Mouse (Mus musculus) embryonic fibroblast, embryonic 13.5 days (primary cell): Measurements from ENCODE around the gene Slc35b1.

Source experiments
- CTCF ChIP-seq: IDR thresholded peaks from 2 replicates; pipeline ENCODE4 v1.5.1; 2011; ENCODE audit warnings: mild to moderate bottlenecking, control low read depth, low read length, moderate library complexity, borderline replicate concordance; ENCODE audit not compliant: insufficient read depth
- POLR2A ChIP-seq: IDR thresholded peaks from 2 replicates; pipeline ENCODE4 v1.6.1; 2011; ENCODE audit warnings: low read depth, mild to moderate bottlenecking, control low read depth, low read length, moderate library complexity

DNA sequence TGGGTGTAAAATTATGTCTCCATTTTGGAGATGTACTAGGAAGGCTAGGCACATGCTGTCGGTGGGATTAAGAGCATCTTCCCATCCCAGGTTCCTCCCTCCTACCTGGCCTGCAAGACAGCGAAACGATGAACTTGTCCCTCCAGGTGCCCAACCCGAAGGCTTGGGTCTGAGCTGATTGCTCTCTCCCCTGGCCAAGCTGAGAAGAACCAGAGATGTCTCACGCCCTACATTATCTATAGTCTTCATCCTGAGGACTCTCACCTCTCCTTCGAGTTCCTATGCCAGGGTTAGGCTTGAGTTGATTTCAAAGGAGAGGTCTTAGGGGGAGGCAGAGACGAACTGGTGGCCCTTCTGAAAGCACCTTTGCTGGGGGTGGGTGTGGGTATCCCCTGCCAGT is 28.5 kb upstream of the Slc35b1 start:
- TF ChIP-seq CTCF (no peak), POLR2A (no peak)
